Mouse (Mus musculus) spleen, postnatal 14 days (tissue): ENCODE data around the gene 4931417E11Rik.

ENCODE experiments used
- DNase-seq, 2 experiments: peaks; one replicate each; pipeline ENCODE4 v3.0.0; 2021 to 2022; ENCODE audit warnings: low spot score in 2 of 2

The 4931417E11Rik gene

DNA sequence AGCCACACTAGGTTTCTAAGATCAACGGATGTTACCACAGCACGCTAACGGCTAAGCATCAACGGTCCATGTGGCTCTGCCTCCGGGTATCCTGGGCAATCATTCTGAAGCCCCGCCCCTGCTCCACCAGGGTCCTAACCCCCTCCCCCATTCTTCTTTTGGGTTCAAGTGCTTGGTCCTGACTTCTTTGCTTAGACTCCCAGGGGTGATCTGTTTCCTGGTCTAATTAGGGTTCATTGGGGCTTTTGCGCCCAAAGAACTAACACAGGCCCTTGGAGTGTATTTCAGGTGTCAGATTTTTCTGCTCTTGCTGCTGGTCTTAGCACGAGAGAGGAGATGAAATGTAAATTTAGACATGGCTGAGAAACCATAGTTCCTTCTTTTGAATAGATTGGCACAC lies at the start of gene 4931417E11Rik:
TSS of gene 4931417E11Rik (minus strand) at position 101 of the 400 bp plus-strand sequence.
- DNase-seq, result no peak

DNA sequence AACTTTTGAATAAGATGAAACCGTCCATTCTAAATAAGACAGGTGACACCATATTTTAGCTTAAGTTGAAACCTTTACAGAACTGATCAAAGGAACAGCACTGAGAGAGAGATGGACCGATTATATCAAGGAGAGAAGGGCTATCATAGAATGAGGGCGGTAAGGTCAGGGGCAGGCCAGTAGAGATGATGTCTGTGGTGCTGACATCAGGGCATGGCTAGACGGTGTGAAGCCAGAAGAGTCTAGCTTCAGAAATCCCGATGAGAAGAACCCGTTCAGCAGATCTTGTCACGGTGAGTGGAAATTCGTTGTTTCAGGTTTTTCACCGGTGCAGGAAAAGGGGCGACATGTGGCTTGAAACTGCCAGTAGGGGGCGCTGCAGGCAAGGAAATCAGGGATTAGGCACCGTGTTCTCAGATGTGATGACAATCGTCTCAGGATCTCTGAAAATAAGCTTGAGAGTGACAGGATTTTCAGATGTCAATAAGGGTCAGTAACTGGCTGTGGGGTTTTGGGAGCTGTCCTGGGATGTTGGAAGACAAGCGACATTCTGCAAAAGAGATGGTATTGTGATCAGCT lies 48.4 kb upstream of the 4931417E11Rik start:
- no peak for DNase-seq

DNA sequence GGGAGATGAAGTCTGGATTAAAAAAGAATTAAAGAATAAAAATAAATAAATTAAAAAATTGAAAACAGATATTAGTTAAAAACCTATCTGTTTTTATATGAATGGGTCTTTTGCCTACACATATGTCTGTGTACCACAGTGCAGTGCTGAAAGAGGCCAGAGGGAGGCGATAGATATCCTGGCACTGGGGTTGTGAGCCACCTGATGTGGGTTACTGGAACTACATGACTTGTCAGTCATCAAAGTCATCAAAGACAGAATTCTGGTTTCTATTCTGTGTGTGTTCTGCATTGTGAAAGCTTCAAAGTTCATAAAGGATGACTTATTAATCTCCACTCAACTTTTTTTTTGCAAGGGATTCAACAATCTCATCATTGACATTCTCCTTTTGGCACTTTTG lies 43.4 kb upstream of the 4931417E11Rik start:
- DNase-seq, result no peak

DNA sequence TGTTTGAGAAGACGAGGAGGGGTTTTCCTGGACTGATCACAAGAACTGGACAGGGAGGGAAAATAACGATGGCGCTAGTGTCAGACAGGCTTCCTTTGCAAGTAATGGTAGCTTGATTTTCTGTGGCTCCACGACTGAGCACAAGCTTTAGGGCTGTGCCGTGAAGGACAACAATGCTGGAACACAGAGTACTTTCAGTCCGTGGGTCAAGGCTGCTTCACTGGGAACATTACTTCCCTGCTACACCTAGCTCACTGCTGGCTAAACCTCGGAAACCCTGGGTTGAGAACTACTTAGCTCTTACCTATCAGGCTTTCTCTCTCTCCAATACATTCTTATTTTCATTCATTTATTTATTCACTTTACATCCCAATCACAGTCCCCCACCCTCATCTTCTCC lies 30.2 kb upstream of the 4931417E11Rik start:
- no peak for DNase-seq

DNA sequence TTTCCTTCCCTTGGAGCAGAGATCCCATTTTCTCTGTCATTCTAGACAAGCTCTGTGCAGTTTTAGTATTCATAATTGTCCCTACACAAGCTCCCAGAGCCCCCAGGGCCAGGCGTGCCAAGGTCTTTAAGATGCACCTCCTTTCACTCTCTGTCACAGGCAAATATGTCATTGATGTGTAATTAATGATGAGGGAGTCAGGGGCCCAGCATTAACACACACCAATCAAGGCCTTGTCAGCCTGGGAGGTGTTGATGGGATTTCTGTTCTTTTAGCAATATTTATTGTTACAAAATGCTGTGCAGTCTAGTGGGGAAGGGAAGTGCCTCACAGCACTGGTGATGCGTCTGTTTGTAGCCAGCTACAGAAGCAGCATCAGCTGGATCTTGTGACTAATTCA lies 27.9 kb upstream of the 4931417E11Rik start:
- no peak for DNase-seq

DNA sequence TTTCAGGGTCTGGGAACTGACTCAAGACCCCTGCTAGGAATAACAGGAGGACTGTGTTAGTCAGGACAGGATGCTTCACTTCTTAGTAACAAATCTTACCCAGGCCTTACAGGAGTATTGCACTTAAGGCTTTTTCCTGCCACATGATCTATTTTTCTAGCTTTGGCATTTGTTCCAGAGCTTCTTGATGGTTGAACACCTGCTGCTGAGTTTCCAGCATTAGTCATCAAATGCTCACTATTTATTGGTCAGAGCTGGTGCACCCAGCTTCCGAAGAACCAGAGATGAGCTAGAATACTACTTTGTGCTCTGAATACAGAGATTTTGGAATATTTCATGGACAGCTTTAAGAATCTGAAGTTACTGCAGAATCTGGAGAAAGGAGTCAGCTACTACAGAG lies 21.1 kb upstream of the 4931417E11Rik start:
- no peak for DNase-seq

DNA sequence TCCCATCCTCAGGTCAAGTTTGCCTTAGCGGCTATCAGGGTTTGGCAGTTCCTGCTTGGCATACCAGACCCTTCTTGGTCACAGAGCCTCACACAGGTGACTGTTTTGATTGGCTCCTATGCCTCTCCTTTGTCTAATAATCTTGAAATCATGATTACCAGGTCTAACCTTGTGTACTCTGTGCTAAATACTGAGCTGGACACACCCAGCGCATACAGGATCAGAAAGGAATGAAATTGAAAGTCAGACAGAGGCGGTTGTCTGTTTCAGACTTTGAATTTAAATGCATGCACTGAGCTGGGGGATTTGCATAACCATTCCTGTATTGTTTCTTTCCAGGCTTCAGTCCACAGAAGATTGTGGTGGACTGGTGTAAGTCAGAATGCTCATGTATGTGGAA lies 16.1 kb upstream of the 4931417E11Rik start:
- no peak for DNase-seq

DNA sequence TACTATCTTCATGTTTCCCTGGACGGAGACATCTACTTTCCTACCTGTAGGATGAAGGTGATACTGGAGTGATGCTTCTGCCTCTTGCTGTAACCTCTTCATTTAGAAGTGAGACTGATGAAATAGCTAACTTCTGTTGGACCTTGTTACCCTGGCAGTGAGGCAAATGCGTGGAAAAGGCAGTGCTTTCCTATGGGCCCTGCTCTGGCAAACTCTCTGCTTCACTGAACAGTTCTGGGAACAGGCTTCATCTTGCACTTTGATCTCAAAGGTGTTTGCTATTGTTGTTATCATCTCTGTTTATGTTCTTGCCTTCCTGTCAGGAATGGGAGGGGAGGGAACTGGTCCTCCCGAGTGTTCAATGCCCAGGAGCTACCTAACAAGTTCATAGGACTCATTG lies 3.4 kb downstream of the 4931417E11Rik start:
- no peak for DNase-seq

DNA sequence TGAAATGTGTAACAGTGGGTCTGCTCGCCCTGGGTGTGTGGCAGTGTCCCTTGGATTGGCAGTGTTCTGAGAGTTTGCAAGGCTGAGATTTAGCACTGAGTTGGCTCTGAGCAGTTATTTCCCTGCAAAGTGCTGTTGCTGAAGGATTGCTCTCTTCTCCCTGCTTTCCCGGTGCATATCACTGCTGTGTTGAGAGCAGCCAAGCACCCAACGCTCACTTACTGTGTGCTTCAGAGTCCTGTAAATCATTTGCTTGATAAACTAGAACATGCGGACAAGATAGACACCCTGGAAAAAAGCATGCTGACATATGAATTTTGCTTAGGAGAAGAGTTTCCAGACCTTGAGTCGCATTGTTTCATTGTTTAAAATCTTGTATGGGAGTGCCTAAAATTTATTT lies 6.9 kb downstream of the 4931417E11Rik start:
- DNase-seq, result no peak

DNA sequence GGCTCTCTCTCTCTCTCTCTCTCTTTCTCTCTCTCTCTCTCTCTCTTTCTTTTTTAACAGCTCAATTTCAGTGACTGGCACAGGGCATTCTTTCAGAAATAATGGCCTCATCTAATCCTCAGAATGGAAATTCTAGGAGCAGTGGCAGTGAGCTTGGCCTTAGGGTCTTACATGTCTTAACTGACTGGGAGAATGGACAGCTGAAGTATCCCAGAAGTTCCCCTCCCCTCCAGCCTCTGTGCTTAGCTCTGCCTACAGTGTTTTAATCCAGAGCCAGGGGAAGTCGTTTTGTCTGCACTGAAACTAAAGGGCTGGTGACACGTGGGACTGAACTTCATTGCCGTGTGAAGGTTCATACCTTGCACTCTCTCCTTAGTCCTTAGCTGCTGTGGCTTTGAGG lies 35.6 kb downstream of the 4931417E11Rik start:
- no peak for DNase-seq

DNA sequence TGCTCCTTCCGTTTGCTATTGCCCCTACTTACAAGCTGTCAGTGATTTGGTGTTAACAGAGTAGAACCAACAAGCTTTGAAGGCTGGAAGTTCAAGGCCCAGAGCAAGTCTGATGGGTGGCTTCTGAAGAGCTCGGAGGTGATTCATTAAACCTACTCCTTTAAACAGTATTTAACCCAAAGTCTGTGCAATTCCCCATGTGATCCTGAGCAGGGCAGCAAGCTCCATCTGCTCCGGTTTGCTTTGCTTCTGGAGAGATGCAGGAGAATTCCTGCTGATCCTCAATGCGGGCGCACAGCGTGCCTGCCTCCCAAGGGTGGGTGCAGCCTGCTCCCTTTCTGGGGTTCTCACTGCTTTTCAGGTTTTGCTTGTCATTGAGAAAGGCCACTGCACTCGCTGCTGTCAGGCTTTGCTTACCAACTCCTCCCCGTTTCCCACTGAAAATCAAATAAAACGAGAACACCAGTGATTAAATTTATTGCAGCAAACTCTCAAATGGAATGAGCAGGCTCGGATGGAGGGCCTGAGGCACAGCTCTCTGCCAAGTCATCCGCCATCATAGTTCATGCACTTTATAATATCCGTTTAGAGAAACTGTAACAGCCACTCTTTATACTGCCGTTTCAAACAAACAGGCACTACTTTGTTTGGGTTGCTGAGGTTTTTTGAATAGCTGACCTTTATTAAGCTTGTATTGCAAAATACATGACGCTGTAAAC lies 40.7 kb downstream of the 4931417E11Rik start:
- DNase-seq, result no peak

DNA sequence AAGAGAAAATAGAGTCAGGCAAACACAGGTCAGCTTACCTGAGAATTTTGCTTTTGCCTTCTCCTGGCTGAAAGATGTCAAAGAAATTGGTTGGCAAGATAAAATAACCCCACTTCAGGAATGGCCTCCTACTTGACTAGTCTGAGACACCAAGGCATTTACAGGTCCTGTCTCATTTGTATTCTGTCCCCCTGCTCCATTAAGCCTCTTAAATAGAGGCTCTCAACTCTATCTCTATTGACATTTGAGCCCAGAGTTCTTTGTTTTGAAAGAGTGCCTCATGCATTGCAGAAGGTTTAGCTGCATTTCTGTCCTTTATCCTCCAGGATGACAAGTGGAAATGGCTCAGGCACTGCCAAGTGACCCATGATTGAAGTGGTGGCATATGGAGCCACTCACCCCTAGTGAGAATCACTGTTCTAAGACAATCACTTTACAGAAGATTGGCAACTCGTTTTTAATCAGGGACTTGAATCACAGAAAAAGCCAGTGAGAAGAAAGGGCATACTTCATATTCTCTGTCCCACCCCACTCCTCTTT lies 42.1 kb downstream of the 4931417E11Rik start:
- no peak for DNase-seq
